Mouse (Mus musculus): ENCODE data around the gene Tada3.
"Not testable (repeated sequence)": the region's sequence is repeated elsewhere in the genome, so short reads cannot be mapped to it uniquely, and the experiment has no call there.

Gene Tada3

GRCm38 (mm10) chr6:113343177-113344092 is 34.2 kb downstream of the Tada3 start, which contains the start of gene Camk1:
TSS of gene Camk1 (minus strand) at chr6:113343984.
- DNase-seq (ENCODE audit: low spot score in 2 of 2): peak; percentile 69 to 79

DNA sequence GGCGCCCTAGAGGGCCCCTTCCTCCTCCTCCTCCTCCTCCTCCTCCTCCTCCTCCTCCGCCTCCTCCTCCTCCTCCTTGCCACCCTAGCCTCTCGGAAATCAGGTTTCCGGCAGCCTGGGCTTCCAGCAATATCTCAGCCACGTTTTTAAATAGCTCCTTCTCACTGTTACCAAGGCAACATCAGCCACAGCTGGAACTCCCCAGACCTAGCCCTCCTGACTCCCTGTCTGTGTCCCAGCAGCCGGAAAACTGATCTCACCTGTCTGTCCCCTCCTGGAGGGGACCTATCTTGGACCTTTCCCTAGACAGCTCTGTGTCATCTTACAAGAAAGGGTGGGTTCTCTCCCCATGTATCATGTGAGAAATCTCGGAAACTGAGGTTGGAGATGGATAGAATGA is 35.4 kb downstream of the Tada3 start:
- DNase-seq (ENCODE audit: low spot score in 2 of 2): no peak

GRCm38 (mm10) chr6:113341574-113341973 is 36.1 kb downstream of the Tada3 start:
- no peak for DNase-seq (ENCODE audit: low spot score in 2 of 2)

DNA sequence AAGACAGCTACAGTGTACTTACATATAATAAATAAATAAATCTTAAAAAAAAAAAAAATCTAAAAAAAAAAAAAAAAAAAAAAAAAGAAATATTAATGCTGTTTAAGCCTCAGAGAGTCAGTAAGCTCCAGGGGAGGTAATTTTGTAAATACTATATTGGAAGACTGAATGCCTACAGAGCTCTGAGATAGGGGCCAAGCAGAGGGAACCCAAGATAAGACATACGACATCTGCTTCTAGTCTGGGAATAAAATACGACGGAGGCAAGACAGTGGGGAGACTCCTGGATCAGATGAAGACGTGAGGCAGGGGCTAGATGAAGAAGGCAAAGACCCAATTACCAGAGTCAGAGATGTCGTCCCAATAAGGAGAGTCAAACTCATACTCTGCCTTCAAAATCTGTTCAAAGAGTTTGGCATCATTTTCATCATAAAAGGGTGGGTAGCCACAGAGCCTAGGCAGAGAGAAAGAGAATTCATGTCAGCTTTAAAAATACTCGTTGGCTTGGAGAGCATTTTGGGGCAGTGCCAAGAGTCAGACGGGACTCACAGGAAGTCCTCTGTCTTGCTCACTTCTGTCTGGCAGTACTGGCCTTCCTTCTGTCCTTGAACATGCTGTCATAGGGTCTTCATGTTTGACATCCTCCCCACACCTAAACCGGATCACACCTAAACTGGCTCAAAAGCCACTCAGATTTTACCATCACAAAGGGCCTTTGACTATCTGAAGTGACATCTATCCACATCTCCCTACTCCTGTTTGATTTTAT is 40.6 kb downstream of the Tada3 start:
- no peak for DNase-seq (ENCODE audit: low spot score in 2 of 2)

- DNase-seq (ENCODE audit: low spot score in 2 of 2): no peak
Measured at GRCm38 (mm10) chr6:113334216-113334615, 43.5 kb downstream of the Tada3 start.

DNA sequence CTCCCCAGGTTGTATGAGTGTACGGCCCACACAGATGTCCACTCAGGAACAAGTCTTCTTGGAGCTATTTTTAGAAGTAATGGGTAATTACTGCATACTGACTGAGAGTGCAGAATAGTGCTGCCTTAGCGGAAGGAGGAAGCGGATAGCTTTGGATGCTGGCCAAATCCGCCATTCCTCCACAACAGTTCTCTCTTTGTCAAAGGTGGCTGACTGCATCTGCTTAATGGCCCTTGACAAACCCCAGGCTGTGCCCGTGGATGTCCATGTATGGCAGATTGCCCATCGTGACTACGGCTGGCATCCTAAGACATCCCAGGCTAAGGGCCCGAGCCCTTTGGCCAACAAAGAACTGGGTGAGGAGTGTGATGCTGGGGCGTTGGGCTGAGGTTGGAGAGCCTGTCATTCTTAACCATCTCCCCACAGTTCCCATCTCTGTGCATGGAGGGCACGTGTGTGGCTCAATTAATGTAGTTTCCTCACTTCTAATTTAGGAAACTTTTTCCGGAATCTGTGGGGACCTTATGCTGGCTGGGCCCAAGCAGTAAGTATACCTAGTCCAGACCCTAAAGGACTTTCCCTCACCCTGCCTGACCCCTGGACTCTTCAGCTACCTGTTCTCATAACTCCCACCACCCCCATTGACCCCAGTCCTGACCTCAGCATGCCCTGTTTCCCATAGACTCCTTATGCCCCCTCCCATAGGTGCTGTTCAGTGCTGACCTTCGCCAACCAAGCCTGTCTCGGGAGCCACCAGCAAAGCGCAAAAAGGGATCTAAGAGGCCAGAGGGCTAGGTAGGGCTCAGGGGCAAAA is 44.3 kb downstream of the Tada3 start:
- DNase-seq (ENCODE audit: low spot score in 2 of 2): no peak

DNA sequence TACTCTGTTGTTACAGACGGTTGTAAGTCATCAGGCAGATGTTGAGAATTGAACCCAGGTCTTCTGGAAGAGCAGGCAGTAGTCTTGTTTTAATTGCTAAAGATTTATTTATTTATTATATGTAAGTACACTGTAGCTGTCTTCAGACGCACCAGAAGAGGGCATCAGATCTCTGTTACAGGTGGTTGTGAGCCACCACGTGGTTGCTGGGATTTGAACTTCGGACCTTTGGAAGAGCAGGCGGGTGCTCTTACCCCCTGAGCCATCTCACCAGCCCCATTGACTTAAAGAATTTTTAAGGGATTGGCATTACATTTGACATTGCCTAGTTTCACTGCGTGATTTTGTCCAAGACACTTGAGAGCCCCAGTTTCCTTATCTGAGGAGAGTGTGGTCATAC is 44.9 kb downstream of the Tada3 start:
- DNase-seq (ENCODE audit: low spot score in 2 of 2): not testable (repeated sequence)

GRCm38 (mm10) chr6:113331721-113332120 is 46.0 kb downstream of the Tada3 start:
- DNase-seq (ENCODE audit: low spot score in 2 of 2): no peak

- DNase-seq (ENCODE audit: low spot score in 2 of 2): no peak
Measured at GRCm38 (mm10) chr6:113330547-113330946, 47.1 kb downstream of the Tada3 start.

GRCm38 (mm10) chr6:113329396-113329795 is 48.3 kb downstream of the Tada3 start:
- no peak for DNase-seq (ENCODE audit: low spot score in 2 of 2)

DNA sequence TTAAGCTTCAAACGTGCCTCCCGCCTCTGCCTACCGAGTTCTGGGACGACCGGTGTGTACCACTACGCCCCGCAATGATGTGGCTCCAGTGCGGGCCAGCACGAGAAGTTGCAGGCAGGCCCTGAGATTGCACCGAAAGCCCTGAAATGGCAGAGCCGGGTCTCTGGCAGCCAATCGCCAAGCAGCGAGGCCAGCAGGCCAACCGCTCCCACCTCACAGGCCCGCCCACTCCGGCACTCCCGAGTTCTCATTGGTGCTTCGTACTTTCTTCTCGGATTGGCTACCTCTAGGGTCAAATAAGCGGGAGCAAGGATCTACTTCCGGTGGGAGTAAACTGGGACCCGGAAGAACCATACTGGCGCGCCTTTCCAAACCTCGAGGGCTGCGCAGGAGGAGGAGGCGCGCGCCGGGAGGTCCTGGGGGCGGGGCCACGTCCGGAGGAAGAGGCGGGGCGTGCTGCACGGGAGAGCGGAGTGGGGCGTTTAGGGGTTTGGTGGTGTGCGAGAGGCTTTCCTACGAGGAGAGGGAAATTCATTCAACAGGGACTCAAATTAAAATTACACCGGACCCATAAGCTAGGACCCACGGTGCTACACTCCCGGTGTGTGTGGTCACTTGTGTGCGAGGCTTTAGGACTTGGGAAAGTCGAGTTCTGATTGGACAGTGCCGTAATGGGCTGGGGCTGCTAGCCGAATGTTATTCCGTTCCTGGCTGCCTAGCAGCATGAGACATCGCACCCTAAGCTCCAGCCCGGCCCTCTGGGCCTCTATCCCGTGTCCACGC is 51.0 kb downstream of the Tada3 start, which contains the start of gene Ogg1:
TSS of gene Ogg1 (plus strand) at position 440 of the 783 bp plus-strand sequence.
- DNase-seq (ENCODE audit: low spot score in 2 of 2): peak; percentile 90 to 97
